Mouse (Mus musculus) lung, postnatal 36 days (tissue): ENCODE results near the gene Gria1.

Source experiments
- DNase-seq: peaks from one replicate; pipeline ENCODE4 v3.0.0; 2022; ENCODE audit warnings: mixed read lengths

Gria1 gene

DNA sequence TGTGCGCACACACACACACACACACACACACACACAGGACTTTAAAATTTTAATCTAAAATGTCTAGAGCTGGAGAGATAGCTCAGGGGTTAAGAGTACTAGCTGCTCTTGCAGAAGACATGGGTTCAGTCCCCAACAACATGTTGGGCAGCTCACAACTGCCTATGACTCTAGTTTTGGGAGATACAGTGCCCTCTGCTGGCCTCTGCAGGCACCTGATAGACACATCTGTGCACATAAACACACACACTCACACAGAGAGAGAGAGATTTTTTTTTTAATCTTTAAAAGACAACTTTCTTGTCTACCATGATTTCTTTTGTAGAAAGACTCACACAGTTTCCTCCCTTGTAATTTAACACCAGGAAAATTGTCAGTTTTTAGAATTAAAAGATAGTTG is 292.4 kb downstream of the Gria1 start:
- DNase-seq, result no peak

- DNase-seq, result no peak
These were observed 294.9 kb downstream of the Gria1 start for GRCm38 (mm10) chr11:57306116-57306515.

DNA sequence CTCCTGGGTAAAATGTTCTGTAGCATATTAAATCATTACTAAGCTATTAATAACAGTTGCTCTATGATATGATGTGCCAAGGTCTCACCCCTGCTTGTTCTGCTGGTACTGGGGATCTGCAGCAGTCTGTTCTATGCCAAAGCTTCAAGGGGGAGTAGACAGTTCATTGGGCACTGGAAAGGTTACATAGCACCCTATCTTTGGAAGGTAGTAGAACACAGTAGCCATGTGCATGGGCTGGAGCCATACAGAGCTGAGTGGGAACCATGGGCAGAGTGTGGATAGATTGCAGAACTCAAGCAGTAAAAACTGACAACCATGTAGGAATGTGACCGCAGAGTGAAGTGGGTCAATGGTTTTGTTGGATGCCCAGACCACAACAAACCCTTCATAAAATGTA is 295.7 kb downstream of the Gria1 start:
- DNase-seq, result no peak

GRCm38 (mm10) chr11:57317063-57317462 is 305.9 kb downstream of the Gria1 start:
- DNase-seq, result no peak

DNA sequence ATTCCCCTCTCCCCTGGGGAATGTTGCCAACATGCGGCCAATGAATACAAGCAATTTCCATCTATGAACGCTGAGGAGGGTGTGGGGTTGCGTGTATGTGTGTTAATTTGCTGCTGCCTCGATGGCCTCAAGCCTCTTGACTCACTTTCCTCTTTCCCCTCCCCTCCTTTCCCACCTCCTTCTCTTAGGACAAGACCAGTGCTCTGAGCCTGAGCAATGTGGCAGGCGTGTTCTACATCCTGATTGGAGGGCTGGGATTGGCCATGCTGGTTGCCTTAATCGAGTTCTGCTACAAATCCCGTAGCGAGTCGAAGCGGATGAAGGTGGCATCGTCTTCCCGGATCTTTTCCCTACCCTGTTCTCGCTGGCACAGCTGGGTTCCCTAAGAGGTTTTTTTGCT is 306.3 kb downstream of the Gria1 start:
- DNase-seq, result no peak

DNA sequence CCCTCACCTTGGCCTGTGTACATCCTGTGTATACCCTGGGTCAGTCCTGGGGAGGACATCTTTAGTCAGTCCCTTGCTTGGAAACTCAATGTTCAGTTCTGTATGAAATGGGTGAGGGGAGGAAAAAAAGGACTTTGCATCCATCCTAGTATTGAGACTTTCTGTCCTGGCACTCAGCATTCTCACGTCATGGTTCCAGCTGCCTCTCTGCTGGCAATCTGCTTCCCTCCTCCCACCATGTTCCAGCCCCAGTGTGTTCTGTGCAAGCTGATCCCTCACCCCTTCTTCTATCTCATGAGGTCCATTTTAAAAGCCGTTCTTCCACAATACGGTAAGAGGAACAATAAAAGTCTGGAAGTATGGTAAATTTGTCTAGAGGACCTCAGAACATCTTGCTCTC is 308.2 kb downstream of the Gria1 start:
- DNase-seq, result no peak

- no peak for DNase-seq
These were observed 312.9 kb downstream of the Gria1 start for GRCm38 (mm10) chr11:57324099-57324498.
